8 mouse cellular contexts compared by ENCODE assay signal in genomic region chr8:120751226-120752081, GRCm38 (mm10). TPM values are rescaled to one million over a fixed set of nuclear protein-coding genes. Genes with fewer than 3 reads are reported as not detected.
DNase-seq lines count a peak whose midpoint lies in the region; ATAC-seq lines count a peak whose summit lies in the region.

No protein-coding gene starts in this region.

- DNase-seq in forebrain, embryonic 10.5 days (ENCODE audit: extremely low spot score, low spot score), result no peak
- DNase-seq in midbrain, embryonic 10.5 days (ENCODE audit: low spot score), result no peak
- peak; percentile 65 for DNase-seq in thymus, postnatal 4 days
- DNase-seq in forebrain, embryonic 14.5 days (ENCODE audit: low spot score), result no peak
- no peak for DNase-seq in lung, adult 18-20 months

- no peaks in the 10 kb centered on the region for H3K36me3 ChIP-seq in forebrain, embryonic 10.5 days (replicated peaks)
- H3K36me3 ChIP-seq in forebrain, embryonic 15.5 days, result no peaks in the 10 kb centered on the region
- H3K36me3 ChIP-seq in midbrain, embryonic 10.5 days, result no peaks in the 10 kb centered on the region
- H3K36me3 ChIP-seq in midbrain, embryonic 16.5 days (ENCODE audit: control insufficient read depth, insufficient read depth, low read length), result no peaks in the 10 kb centered on the region
- H3K36me3 ChIP-seq in liver, embryonic 12.5 days, result peaks cover 3% of the 10 kb centered on the region; the same call in 1 of the 2 replicates
- H3K36me3 ChIP-seq in forebrain, embryonic 14.5 days (ENCODE audit: control insufficient read depth, insufficient read depth, low read length), result no peaks in the 10 kb centered on the region

- H3K4me3 ChIP-seq in forebrain, embryonic 10.5 days, result no peak overlapping the region
- no peak overlapping the region for H3K4me3 ChIP-seq in forebrain, embryonic 15.5 days
- no peak overlapping the region for H3K4me3 ChIP-seq in midbrain, embryonic 10.5 days
- no peak overlapping the region for H3K4me3 ChIP-seq in midbrain, embryonic 16.5 days (ENCODE audit: low read depth, low read length)
- no peak overlapping the region for H3K4me3 ChIP-seq in liver, embryonic 12.5 days
- no peak overlapping the region for H3K4me3 ChIP-seq in forebrain, embryonic 14.5 days (ENCODE audit: low read depth, low read length)

- WGBS in forebrain, embryonic 10.5 days, result 81% methylated on average over 21 of the region's 21 CpGs
- 79% methylated on average over 21 of the region's 21 CpGs for WGBS in forebrain, embryonic 15.5 days
- 81% methylated on average over 21 of the region's 21 CpGs for WGBS in midbrain, embryonic 10.5 days
- WGBS in midbrain, embryonic 16.5 days, result 78% methylated on average over 21 of the region's 21 CpGs
- 60% methylated on average over 21 of the region's 21 CpGs for WGBS in liver, embryonic 12.5 days (ENCODE audit: insufficient replicate concordance)
- 80% methylated on average over 21 of the region's 21 CpGs for WGBS in forebrain, embryonic 14.5 days

- H3K27me3 ChIP-seq in forebrain, embryonic 10.5 days (ENCODE audit: poor library complexity, severe bottlenecking), result peaks cover 41% of the 10 kb centered on the region
- H3K27me3 ChIP-seq in forebrain, embryonic 15.5 days, result no peaks in the 10 kb centered on the region
- peaks cover 11% of the 10 kb centered on the region; the same call in 1 of the 2 replicates for H3K27me3 ChIP-seq in midbrain, embryonic 10.5 days (ENCODE audit: low read depth, poor library complexity, severe bottlenecking)
- H3K27me3 ChIP-seq in midbrain, embryonic 16.5 days (ENCODE audit: control insufficient read depth, insufficient read depth, low read depth, low read length), result no peaks in the 10 kb centered on the region
- no peaks in the 10 kb centered on the region; the same call in 1 of the 2 replicates for H3K27me3 ChIP-seq in liver, embryonic 12.5 days (replicated peaks)
- H3K27me3 ChIP-seq in forebrain, embryonic 14.5 days (replicated peaks; ENCODE audit: control insufficient read depth, insufficient read depth, low read length), result no peaks in the 10 kb centered on the region

- H3K4me2 ChIP-seq in forebrain, embryonic 15.5 days (replicated peaks), result no peak overlapping the region
- H3K4me2 ChIP-seq in midbrain, embryonic 16.5 days (ENCODE audit: low read length), result no peak overlapping the region
- H3K4me2 ChIP-seq in liver, embryonic 12.5 days, result no peak overlapping the region
- H3K4me2 ChIP-seq in forebrain, embryonic 14.5 days (ENCODE audit: low read length), result no peak overlapping the region

- ATAC-seq in forebrain, embryonic 15.5 days (replicated peaks), result no peak
- no peak for ATAC-seq in midbrain, embryonic 16.5 days
- ATAC-seq in liver, embryonic 12.5 days, result no peak
- no peak for ATAC-seq in forebrain, embryonic 14.5 days

- H3K27ac ChIP-seq in forebrain, embryonic 10.5 days, result 0 out of 2 replicates have a peak overlapping the region, but pooled peaks have one; percentile 11
- H3K27ac ChIP-seq in forebrain, embryonic 15.5 days (replicated peaks), result no peak overlapping the region
- H3K27ac ChIP-seq in midbrain, embryonic 10.5 days (replicated peaks), result peak overlapping the region; percentile 43; the same call in 1 of the 2 replicates
- H3K27ac ChIP-seq in midbrain, embryonic 16.5 days (ENCODE audit: low read length), result no peak overlapping the region
- H3K27ac ChIP-seq in liver, embryonic 12.5 days, result peak overlapping the region; percentile 33; the same call in 1 of the 2 replicates
- no peak overlapping the region for H3K27ac ChIP-seq in forebrain, embryonic 14.5 days (ENCODE audit: low read depth, low read length)

- H3K9ac ChIP-seq in forebrain, embryonic 15.5 days (replicated peaks), result no peak overlapping the region
- no peak overlapping the region for H3K9ac ChIP-seq in midbrain, embryonic 16.5 days (ENCODE audit: low read depth, low read length)
- H3K9ac ChIP-seq in liver, embryonic 12.5 days, result no peak overlapping the region
- H3K9ac ChIP-seq in forebrain, embryonic 14.5 days (ENCODE audit: low read length), result no peak overlapping the region

- no peaks in the 10 kb centered on the region for H3K9me3 ChIP-seq in forebrain, embryonic 10.5 days
- no peaks in the 10 kb centered on the region for H3K9me3 ChIP-seq in forebrain, embryonic 15.5 days
- no peaks in the 10 kb centered on the region for H3K9me3 ChIP-seq in midbrain, embryonic 10.5 days (replicated peaks)
- H3K9me3 ChIP-seq in midbrain, embryonic 16.5 days (replicated peaks; ENCODE audit: control insufficient read depth, low read length, poor library complexity, severe bottlenecking), result no peaks in the 10 kb centered on the region
- no peaks in the 10 kb centered on the region for H3K9me3 ChIP-seq in liver, embryonic 12.5 days (replicated peaks)
- no peaks in the 10 kb centered on the region for H3K9me3 ChIP-seq in forebrain, embryonic 14.5 days (replicated peaks; ENCODE audit: control insufficient read depth, low read length)

- peaks cover 40% of the 10 kb centered on the region for H3K4me1 ChIP-seq in forebrain, embryonic 10.5 days
- no peaks in the 10 kb centered on the region for H3K4me1 ChIP-seq in forebrain, embryonic 15.5 days
- H3K4me1 ChIP-seq in midbrain, embryonic 10.5 days, result peaks cover 38% of the 10 kb centered on the region
- H3K4me1 ChIP-seq in midbrain, embryonic 16.5 days (ENCODE audit: control insufficient read depth, insufficient read depth, low read length), result no peaks in the 10 kb centered on the region
- H3K4me1 ChIP-seq in liver, embryonic 12.5 days, result peaks cover 15% of the 10 kb centered on the region
- H3K4me1 ChIP-seq in forebrain, embryonic 14.5 days (ENCODE audit: control insufficient read depth, insufficient read depth, low read length), result no peaks in the 10 kb centered on the region

RNA-seq across cellular contexts. Expression of gene Irf8, which starts 15.3 kb away (rescaled TPM):
- polyA plus RNA-seq in forebrain, embryonic 10.5 days (2016; fragmentation: Nextera tagmentation; extraction: Ambion mirVana), result 4.5 and 5.0 TPM in 2 replicates
- polyA plus RNA-seq in forebrain, embryonic 15.5 days (2015; fragmentation: Nextera tagmentation; extraction: Ambion mirVana), result 4.0 and 4.8 TPM in 2 replicates
- 6.9 and 7.6 TPM in 2 replicates for polyA plus RNA-seq in midbrain, embryonic 10.5 days (2016; fragmentation: Nextera tagmentation; extraction: Ambion mirVana)
- 3.9 TPM in 2 replicates for polyA plus RNA-seq in midbrain, embryonic 16.5 days (2015; fragmentation: Nextera tagmentation; extraction: Ambion mirVana)
- 10.6 TPM in 2 replicates for polyA plus RNA-seq in liver, embryonic 12.5 days (2016; fragmentation: Nextera tagmentation; extraction: Ambion mirVana)
- 2.0 and 4.1 TPM in 2 replicates for polyA plus RNA-seq in forebrain, embryonic 14.5 days (2014; fragmentation: Nextera tagmentation; extraction: Ambion mirVana)

Comparison
In these comparisons a context has a peak if more than half of its experiments do, and no peak if none do; other contexts are left out.
1. H3K27ac ChIP-seq: peak in forebrain, embryonic 10.5 days (single experiment), midbrain, embryonic 10.5 days (single experiment) and liver, embryonic 12.5 days (single experiment); none in forebrain, embryonic 15.5 days (single experiment), midbrain, embryonic 16.5 days (single experiment) and forebrain, embryonic 14.5 days (single experiment).